Mouse (Mus musculus) heart, embryonic 13.5 days (tissue): Measurements from ENCODE around the gene Mt3. TPM values are rescaled to one million over a fixed set of nuclear protein-coding genes. Genes with fewer than 3 reads are reported as not detected.

ENCODE experiments used
- ATAC-seq: fragments of 200-750 bp; cut with Nextera tagmentation; 2 replicates; pipeline ENCODE4 v1.8.0; 2017; ENCODE audit warnings: moderate TSS enrichment; ENCODE audit not compliant: insufficient number of reproducible peaks, low FRiP score, low TSS enrichment; ENCODE audit errors: extremely low read depth
- H3K27ac ChIP-seq: fragments of 300-500 bp; sonication (generic); replicated peaks from 2 replicates; pipeline ENCODE4 v1.5.1; 2015; ENCODE audit warnings: moderate library complexity, mild to moderate bottlenecking, inconsistent platforms
- H3K27me3 ChIP-seq: fragments of 300-500 bp; sonication (generic); replicated peaks from 2 replicates; pipeline ENCODE4 v1.6.1; 2015; ENCODE audit warnings: mild to moderate bottlenecking, inconsistent platforms
- H3K36me3 ChIP-seq: fragments of 300-500 bp; sonication (generic); 2 replicates; pipeline ENCODE4 v1.6.1; 2015; ENCODE audit warnings: mild to moderate bottlenecking, inconsistent platforms
- H3K4me1 ChIP-seq: fragments of 300-500 bp; sonication (generic); 2 replicates; pipeline ENCODE4 v1.6.1; 2015; ENCODE audit warnings: inconsistent platforms
- H3K4me2 ChIP-seq: fragments of 300-500 bp; sonication (generic); 2 replicates; pipeline ENCODE4 v1.6.1; 2015; ENCODE audit warnings: inconsistent platforms, mild to moderate bottlenecking, moderate library complexity
- H3K4me3 ChIP-seq: fragments of 300-500 bp; sonication (generic); 2 replicates; pipeline ENCODE4 v1.5.1; 2015; ENCODE audit warnings: moderate library complexity, mild to moderate bottlenecking, inconsistent platforms
- H3K9ac ChIP-seq: fragments of 300-500 bp; sonication (generic); 2 replicates; pipeline ENCODE4 v1.6.1; 2015; ENCODE audit warnings: inconsistent platforms, mild to moderate bottlenecking, moderate library complexity
- H3K9me3 ChIP-seq: fragments of 300-500 bp; sonication (generic); 2 replicates; pipeline ENCODE4 v1.6.1; 2016; ENCODE audit warnings: inconsistent platforms
- WGBS: fragments of 180-500 bp; shearing (Covaris S2); methylation state at CpG from one replicate; pipeline ENCODE4 v1.1.7; 2015; ENCODE audit warnings: mixed read lengths; 5-methylcytosine and 5-hydroxymethylcytosine counted together
- polyA plus RNA-seq: library from polyadenylated mRNA; unstranded; fragments of >200 nt; fragmentation: Nextera tagmentation; extraction: Ambion mirVana; gene quantifications from 2 replicates; pipeline ENCODE4 v1.2.1, GENCODE M21; 2015

Gene Mt3
- polyA plus RNA-seq, 1 experiment from 2014 or later: 36.5 TPM

DNA sequence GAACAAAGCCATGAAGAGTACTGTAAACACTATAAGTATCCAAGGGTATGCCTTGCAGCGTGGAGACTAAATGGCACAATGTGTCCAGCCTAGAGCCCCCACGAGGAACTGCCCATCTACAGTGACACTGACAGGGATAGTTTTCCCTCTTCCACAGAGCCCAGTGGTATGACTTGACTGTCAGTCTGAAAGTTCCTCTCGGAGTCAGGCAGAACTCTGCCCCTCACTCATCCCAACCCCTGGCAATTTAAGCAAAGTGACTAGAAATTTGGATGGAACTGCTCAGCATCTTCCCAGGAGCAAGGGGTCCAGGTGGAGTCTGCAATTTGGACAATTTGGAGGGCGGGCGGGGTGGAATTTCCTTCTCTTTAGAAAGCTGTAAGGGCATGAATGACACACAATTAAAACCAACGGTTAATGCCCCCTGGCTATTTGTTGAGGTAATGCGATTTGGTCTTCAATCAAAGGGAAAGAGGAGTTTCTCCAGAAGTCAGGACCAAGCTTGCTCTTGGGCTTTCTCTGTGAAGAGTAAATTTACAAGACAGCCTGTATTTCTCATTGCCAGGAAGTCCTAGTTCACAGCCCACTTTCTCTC, 22.3 kb downstream of the Mt3 start:
- no peak for ATAC-seq
- H3K36me3 ChIP-seq: no peaks in the 10 kb centered on the region
- H3K9me3 ChIP-seq: no peaks in the 10 kb centered on the region
- H3K27ac ChIP-seq: no peak overlapping the region
- H3K4me1 ChIP-seq: peaks cover 35% of the 10 kb centered on the region
- H3K4me2 ChIP-seq: peak overlapping the region; percentile 97; the same call in 1 of the 2 replicates
- 36% methylated on average over 7 of the region's 7 CpGs for WGBS
- 0 out of 2 replicates have a peak overlapping the region, but pooled peaks have one; percentile 1 for H3K4me3 ChIP-seq
- H3K9ac ChIP-seq: no peak overlapping the region
- peaks cover 99% of the 10 kb centered on the region for H3K27me3 ChIP-seq

GRCm38 (mm10) chr8:94177716-94178390, 25.4 kb downstream of the Mt3 start:
- H3K4me2 ChIP-seq: peak overlapping the region; percentile 87; the same call in 1 of the 2 replicates
- no peak for ATAC-seq
- H3K9me3 ChIP-seq: no peaks in the 10 kb centered on the region
- peaks cover 31% of the 10 kb centered on the region for H3K4me1 ChIP-seq
- peaks cover 96% of the 10 kb centered on the region for H3K27me3 ChIP-seq
- H3K9ac ChIP-seq: no peak overlapping the region
- no peak overlapping the region for H3K27ac ChIP-seq
- no peaks in the 10 kb centered on the region for H3K36me3 ChIP-seq
- no peak overlapping the region for H3K4me3 ChIP-seq
- WGBS: 65% methylated on average over 7 of the region's 7 CpGs

GRCm38 (mm10) chr8:94178857-94179712, 26.7 kb downstream of the Mt3 start, which contains the start of gene Mt1:
Gene Mt1, plus strand, starts transcription at chr8:94179082.
- Histone ChIP-seq H3K4me1 (peaks cover 34% of the 10 kb centered on the region), H3K4me2 (peak within 1 kb of the TSS; percentile 87), H3K36me3 (no peaks in the 10 kb centered on the region), H3K9me3 (no peaks in the 10 kb centered on the region), H3K27me3 (peaks cover 96% of the 10 kb centered on the region), H3K4me3 (peak within 1 kb of the TSS; percentile 65), H3K27ac (peak within 1 kb of the TSS; percentile 68), H3K9ac (peak within 1 kb of the TSS; percentile 85)
- peak; percentile 80 for ATAC-seq
- under 1% methylated on average over 50 of the region's 50 CpGs for WGBS

- no peaks in the 10 kb centered on the region for H3K9me3 ChIP-seq
- peak overlapping the region; percentile 85 for H3K9ac ChIP-seq
- H3K27me3 ChIP-seq: peaks cover 96% of the 10 kb centered on the region
- H3K4me1 ChIP-seq: peaks cover 39% of the 10 kb centered on the region
- ATAC-seq: peak; percentile 30; the same call in 1 of the 2 replicates
- H3K4me2 ChIP-seq: peak overlapping the region; percentile 87
- H3K4me3 ChIP-seq: peak overlapping the region; percentile 65
- 7% methylated on average over 25 of the region's 25 CpGs for WGBS
- peak overlapping the region; percentile 68 for H3K27ac ChIP-seq
- no peaks in the 10 kb centered on the region for H3K36me3 ChIP-seq
These were observed 27.5 kb downstream of the Mt3 start for GRCm38 (mm10) chr8:94179713-94180560.

GRCm38 (mm10) chr8:94180561-94180908, 28.1 kb downstream of the Mt3 start:
- Histone ChIP-seq H3K4me2 (peak overlapping the region; percentile 87), H3K4me1 (peaks cover 39% of the 10 kb centered on the region), H3K27ac (0 out of 2 replicates have a peak overlapping the region, but pooled peaks have one; percentile 68), H3K9ac (peak overlapping the region; percentile 85; the same call in 1 of the 2 replicates), H3K27me3 (peaks cover 96% of the 10 kb centered on the region), H3K4me3 (peak overlapping the region; percentile 65), H3K9me3 (no peaks in the 10 kb centered on the region), H3K36me3 (no peaks in the 10 kb centered on the region)
- WGBS: 70% methylated on average over 1 of the region's 1 CpGs
- no peak for ATAC-seq

GRCm38 (mm10) chr8:94182055-94182929, 29.9 kb downstream of the Mt3 start:
- H3K27me3 ChIP-seq: peaks cover 96% of the 10 kb centered on the region

GRCm38 (mm10) chr8:94183117-94183516, 30.7 kb downstream of the Mt3 start:
- ATAC-seq: peak; percentile 59
- peaks cover 96% of the 10 kb centered on the region for H3K27me3 ChIP-seq

More at GRCm38 (mm10) chr8:94182055-94182929, 29.9 kb downstream of the Mt3 start:
- peaks cover 52% of the 10 kb centered on the region for H3K4me1 ChIP-seq
- H3K36me3 ChIP-seq: no peaks in the 10 kb centered on the region
- 0 out of 2 replicates have a peak overlapping the region, but pooled peaks have one; percentile 36 for H3K27ac ChIP-seq
- H3K9ac ChIP-seq: no peak overlapping the region
- peak overlapping the region; percentile 73 for H3K4me2 ChIP-seq
- WGBS: 61% methylated on average over 13 of the region's 13 CpGs
- no peak for ATAC-seq
- no peaks in the 10 kb centered on the region for H3K9me3 ChIP-seq
- H3K4me3 ChIP-seq: peak overlapping the region; percentile 45

GRCm38 (mm10) chr8:94184357-94184843, 32.0 kb downstream of the Mt3 start:
- 30% methylated on average over 12 of the region's 12 CpGs for WGBS
- Histone ChIP-seq H3K4me1 (peaks cover 54% of the 10 kb centered on the region), H3K4me2 (peak overlapping the region; percentile 28), H3K27me3 (peaks cover 91% of the 10 kb centered on the region), H3K4me3 (no peak overlapping the region), H3K27ac (no peak overlapping the region), H3K9ac (no peak overlapping the region), H3K36me3 (no peaks in the 10 kb centered on the region), H3K9me3 (no peaks in the 10 kb centered on the region)
- ATAC-seq: no peak

More at GRCm38 (mm10) chr8:94183117-94183516, 30.7 kb downstream of the Mt3 start:
- Histone ChIP-seq H3K36me3 (no peaks in the 10 kb centered on the region), H3K9ac (peak overlapping the region; percentile 73), H3K27ac (0 out of 2 replicates have a peak overlapping the region, but pooled peaks have one; percentile 36), H3K4me3 (peak overlapping the region; percentile 45), H3K4me1 (peaks cover 57% of the 10 kb centered on the region), H3K9me3 (no peaks in the 10 kb centered on the region), H3K4me2 (peak overlapping the region; percentile 73)
- WGBS: under 1% methylated on average over 16 of the region's 16 CpGs

DNA sequence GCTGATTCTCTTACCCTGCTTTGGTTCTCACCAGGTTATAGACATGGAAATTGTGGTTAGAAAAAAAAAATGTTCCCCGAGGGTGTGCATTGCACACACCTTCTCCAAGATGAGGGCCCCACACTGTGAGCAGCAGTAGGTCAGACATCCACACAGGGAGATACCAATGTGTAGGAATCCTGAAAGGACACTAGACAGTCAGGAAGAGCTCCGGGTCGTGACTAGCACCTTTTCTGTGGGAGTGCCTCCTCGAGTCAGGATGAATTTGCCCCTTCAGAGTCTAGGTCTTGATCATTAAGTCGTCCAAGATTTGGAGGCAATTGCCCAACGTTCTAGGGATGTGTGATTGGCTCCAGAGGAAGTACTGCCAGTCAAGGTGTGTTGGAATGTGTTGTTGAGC, 33.4 kb downstream of the Mt3 start:
- no peaks in the 10 kb centered on the region for H3K9me3 ChIP-seq
- H3K9ac ChIP-seq: no peak overlapping the region
- ATAC-seq: no peak
- peak overlapping the region; percentile 65; the same call in 1 of the 2 replicates for H3K4me2 ChIP-seq
- H3K36me3 ChIP-seq: no peaks in the 10 kb centered on the region
- WGBS: 58% methylated on average over 6 of the region's 6 CpGs
- no peak overlapping the region for H3K27ac ChIP-seq
- no peak overlapping the region for H3K4me3 ChIP-seq
- H3K4me1 ChIP-seq: peaks cover 50% of the 10 kb centered on the region
- peaks cover 77% of the 10 kb centered on the region for H3K27me3 ChIP-seq
